Mouse (Mus musculus): ENCODE measurements around the gene Elmo3.

Elmo3 gene

DNA sequence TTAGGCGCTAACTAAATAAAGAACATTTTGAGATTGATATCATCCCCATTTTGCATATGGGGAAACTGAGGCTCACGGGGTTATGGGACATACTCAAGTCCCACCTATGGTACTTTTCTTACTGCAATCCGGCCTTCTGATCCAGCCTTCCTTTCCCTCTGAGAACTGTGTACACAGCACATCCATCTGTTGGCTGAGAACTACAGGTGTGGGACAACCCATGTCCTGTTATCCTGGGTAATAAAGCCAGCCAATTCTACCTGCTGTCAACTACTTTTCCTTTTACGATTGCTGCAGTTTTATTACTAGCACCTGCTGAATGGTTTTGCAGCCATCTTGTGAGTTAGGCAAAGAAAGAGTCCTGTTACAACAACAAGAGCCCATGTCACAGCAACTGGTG, 49.1 kb downstream of the Elmo3 start:
- no peak for DNase-seq (ENCODE audit: low read depth, low spot score)

DNA sequence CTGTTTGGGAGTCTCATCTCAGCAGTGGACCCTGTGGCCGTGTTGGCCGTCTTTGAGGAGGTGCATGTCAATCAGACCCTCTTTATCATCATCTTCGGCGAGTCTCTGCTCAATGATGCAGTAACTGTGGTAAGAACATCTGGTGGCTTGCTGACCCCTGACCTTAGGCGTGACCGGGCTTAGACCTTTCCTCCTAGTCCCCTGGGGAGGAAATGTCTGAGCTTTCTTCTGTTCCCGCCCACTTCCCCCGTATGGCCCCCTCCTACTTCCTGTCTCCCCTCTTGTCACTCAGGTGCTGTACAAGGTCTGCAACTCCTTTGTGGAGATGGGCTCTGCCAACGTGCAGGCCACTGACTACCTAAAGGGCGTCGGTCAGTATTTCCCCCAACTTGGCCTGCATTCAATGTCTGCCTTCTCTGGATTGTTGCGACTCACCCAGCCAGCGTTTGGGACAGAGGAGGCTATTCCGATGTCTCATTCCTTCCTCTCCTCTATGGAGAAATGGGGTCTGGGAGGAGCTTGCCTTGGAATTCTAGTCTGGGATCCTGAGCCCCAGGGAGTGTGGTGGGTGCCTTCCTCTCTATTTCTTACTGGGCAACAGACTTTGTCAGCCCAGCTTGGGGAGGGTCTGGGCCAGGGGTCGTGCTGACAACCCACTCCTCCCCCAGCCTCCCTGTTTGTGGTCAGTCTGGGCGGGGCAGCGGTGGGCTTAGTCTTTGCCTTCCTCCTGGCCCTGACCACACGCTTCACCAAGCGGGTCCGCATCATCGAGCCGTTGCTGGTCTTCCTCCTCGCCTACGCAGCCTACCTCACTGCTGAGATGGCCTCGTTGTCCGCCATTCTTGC, 50.0 kb downstream of the Elmo3 start:
- no peak for DNase-seq (ENCODE audit: low read depth, low spot score)

- DNase-seq (ENCODE audit: low read depth, low spot score) = no peak
Measured at GRCm38 (mm10) chr8:105356681-105357080, 51.3 kb downstream of the Elmo3 start.

DNA sequence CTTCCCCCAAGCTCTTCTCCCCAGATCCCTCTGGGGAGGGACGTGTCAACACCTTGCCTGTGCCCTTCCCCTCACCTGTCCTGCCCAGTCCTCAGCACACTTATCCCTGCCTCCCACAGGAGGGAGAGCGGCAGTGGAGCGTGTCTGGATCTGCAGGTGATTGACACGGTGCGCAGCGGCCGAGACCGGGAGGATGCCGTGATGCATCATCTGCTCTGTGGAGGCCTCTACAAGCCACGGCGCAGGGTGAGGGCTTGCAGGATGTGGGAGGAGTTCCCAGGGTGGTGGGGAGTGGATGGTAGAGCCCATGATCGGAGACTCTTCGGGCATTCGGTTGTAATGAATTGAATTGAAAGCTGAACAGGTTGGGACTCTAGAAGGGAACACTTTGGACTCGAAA, 53.8 kb downstream of the Elmo3 start:
- no peak for DNase-seq (ENCODE audit: low read depth, low spot score)

DNA sequence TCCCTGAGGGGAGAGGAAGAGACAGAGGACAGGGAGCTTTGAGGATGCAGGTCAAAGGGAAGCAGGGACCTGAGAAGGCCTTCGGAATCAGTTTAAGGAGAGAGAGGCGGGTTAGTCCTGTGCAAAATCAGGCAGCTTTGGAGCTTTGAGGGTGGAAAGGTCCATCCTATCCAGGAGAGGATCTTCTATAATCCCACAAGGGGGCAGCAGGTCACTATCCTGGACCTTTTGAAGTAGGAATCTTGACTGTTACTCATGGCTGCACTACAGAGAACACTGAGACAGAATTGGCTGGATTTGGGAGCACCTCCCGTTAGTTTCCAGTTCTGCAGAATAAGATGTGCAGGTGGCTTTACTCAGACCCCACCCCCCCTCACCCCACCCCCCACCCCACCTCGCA, 54.2 kb downstream of the Elmo3 start:
- DNase-seq (ENCODE audit: low read depth, low spot score) = no peak

Measured in skeletal muscle tissue, adult 2 months (tissue).